Mouse (Mus musculus): ENCODE results near the gene 2310009B15Rik.

DNA sequence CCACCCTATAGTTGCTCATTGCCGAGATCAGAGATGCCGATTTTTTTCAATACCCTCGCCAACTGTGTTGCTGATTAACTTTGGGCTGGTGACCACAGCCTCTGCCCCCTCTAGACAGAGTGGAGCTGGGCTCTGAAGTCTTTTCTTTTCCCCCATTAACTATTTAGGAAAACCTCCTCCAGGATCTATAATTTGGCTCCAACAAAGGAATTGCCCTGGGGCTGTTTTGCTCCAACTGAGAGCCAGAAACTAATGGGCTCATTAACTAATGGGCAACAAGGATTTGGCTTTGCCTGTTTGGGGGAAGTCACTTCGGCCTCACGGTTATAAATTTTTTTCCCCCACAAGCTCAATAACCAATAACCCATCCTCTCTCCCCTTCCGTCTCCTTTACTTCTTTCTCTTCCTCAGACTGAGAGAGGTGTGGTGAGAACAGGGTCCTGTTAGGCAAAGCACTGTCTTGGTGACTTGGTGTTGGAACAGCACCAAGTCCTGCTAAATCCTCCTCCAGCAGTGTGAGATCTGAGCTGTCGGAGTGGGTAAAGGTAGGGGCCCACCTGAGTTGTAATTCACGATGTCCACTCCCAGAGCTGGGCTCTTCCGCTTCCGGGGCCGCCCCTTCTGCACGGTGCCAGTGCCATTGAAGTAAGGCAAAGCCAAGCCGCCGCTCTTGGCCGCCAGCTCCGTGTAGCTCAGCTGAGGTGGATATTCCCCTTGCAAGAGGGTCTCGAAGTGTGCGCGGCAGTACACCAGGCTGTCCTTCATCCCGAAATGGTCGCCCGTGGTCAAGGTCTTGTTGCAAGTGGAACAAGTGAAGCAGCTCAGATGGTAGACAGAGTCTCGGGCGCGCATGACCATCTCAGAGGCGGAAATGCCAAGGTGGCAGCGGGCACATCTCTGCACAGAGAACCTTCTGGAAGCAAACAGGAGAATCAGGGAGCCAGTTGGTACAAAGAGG, 18.6 kb downstream of the 2310009B15Rik start:
- no peak for TF ChIP-seq CTCF (IDR thresholded peaks at IDR 0.05; ENCODE audit: low read depth)
- no peak for TF ChIP-seq EP300 (IDR thresholded peaks at IDR 0.05; ENCODE audit: low read depth)

Measured in liver, embryonic 14.5 days (tissue).